Mouse (Mus musculus): Measurements from ENCODE around the gene Acss2.

DNA sequence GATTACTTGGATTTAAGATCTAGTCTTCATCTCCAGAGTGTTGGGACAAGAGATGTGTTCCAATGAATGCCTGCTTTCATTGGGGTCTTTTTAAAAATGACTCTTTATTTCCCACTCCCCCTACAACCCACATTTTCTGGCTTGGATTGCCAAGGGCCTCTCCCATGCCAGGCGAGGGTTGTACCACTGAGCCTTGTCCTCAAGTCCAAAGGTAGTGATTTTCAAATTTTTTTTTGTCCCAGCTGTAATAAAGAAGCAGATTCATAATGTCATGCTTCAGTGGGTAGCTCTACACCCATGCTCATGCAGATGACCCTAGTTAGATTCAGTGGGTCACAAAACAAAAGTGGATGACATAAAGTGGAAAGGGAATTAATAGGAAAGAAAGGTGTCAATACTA is 29.2 kb downstream of the Acss2 start:
- no peak for TF ChIP-seq CTCF (conservative IDR thresholded peaks at IDR 0.05; ENCODE audit: insufficient read depth, insufficient read length, low read depth, low read length)
- no peak for TF ChIP-seq POLR2A (IDR thresholded peaks at IDR 0.05; ENCODE audit: low read depth, low read length)
